14 mouse cellular contexts compared by ENCODE assay signal in the genomic region with DNA sequence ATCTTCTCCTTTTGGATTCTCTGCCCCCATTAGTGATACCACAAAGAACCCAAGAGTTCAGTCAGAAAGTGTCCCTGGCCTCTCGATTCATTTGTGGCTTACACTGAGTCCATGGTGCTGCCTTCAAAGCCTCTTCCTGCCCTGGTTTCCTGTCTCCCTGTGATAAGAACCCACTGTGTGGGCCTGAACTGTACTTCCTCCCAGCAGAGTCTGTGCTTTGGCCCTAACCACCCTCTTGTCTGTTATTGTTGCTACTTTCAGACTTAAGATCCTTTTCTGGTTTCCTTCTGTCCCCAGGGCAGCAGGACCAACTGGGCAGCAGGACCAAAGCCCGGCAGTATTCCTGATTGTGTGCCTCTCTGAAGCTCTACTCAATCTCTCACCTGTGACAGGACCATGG.
DNase-seq lines count a peak whose midpoint lies in the region; ATAC-seq lines count a peak whose summit lies in the region.
"Had no signal": no experiment of that assay in that cellular context is flagged by ENCODE, and none has a peak within 500 bp of the region (broad histone marks: within the 10 kb centered on the region; RNA-seq: fewer than 3 reads in every experiment).

No protein-coding gene starts in this region.

- intact Hi-C loops in left cerebral cortex, postnatal 14 days (cut with DNase I), result no loop called here

- ATAC-seq in hematopoietic stem cell, adult 5-6 weeks (replicated peaks in 1 of 2; ENCODE audit: insufficient read depth in 1 of 2, low FRiP score in 2 of 2, low TSS enrichment in 1 of 2, low read depth in 1 of 2, poor library complexity in 2 of 2, severe bottlenecking in 2 of 2), result peak; percentile 97 to 98
- peak; percentile 50; the same call in 1 of the 2 replicates for ATAC-seq in monocyte, adult 5-6 weeks (replicated peaks; ENCODE audit: insufficient number of reproducible peaks, low FRiP score, low TSS enrichment, poor library complexity, severe bottlenecking)
- ATAC-seq: forebrain, embryonic 14.5 days; intestine, embryonic 15.5 days; lung, postnatal 0 days had no signal

- peak; percentile 3 for DNase-seq in adrenal gland, adult 2 months
- no peak for DNase-seq in adrenal gland, postnatal 25 days
- peak; percentile 94 for DNase-seq in 416B (ENCODE audit: low read depth)
- DNase-seq in spleen, postnatal 14 days (ENCODE audit: low spot score in 2 of 2), result no peak
- DNase-seq in left cerebral cortex, postnatal 14 days (ENCODE audit: low spot score in 2 of 2), result no peak
- DNase-seq in cerebellum, adult 18-20 months, result no peak
- DNase-seq: adrenal gland, postnatal 10 days; gastrocnemius, postnatal 14 days; left cerebral cortex, postnatal 4 days had no signal

Comparison
In these comparisons a context has a peak if more than half of its experiments do, and no peak if none do; other contexts are left out.
1. DNase-seq: peak in adrenal gland, adult 2 months (single experiment) and 416B (single experiment); none in adrenal gland, postnatal 25 days (single experiment), spleen, postnatal 14 days (0 of 2), left cerebral cortex, postnatal 14 days (0 of 2) and cerebellum, adult 18-20 months (0 of 2).